Mouse (Mus musculus) cerebellum, adult 2 months (tissue): ENCODE measurements around the gene Dtnb. TPM values are rescaled to one million over a fixed set of nuclear protein-coding genes. Genes with fewer than 3 reads are reported as not detected.
A peak's percentile ranks its signal among the peaks of the same experiment; 100 is the strongest.

ENCODE experiments used
- DNase-seq, 2 experiments: peaks; one replicate each; pipeline ENCODE4 v3.0.0; 2021
- H3K27ac ChIP-seq: fragments of 200-500 bp; 2 replicates; pipeline ENCODE4 v1.5.1; 2012; ENCODE audit warnings: low read length, control low read depth, inconsistent platforms; ENCODE audit not compliant: insufficient read depth
- H3K27me3 ChIP-seq: fragments of 200-500 bp; 2 replicates; pipeline ENCODE4 v1.6.1; 2012; ENCODE audit warnings: inconsistent platforms, mild to moderate bottlenecking, low read length, moderate library complexity; ENCODE audit not compliant: control insufficient read depth, insufficient read depth
- H3K4me1 ChIP-seq: fragments of 200-500 bp; 2 replicates; pipeline ENCODE4 v1.6.1; 2011; ENCODE audit warnings: low read length; ENCODE audit not compliant: control insufficient read depth, insufficient read depth
- H3K4me3 ChIP-seq: fragments of 200-500 bp; replicated peaks from 2 replicates; pipeline ENCODE3; 2011; ENCODE audit warnings: mild to moderate bottlenecking, low read depth, low read length, control low read depth; ENCODE audit not compliant: insufficient read depth
- CTCF ChIP-seq: fragments of 200-500 bp; IDR thresholded peaks from 2 replicates; pipeline ENCODE4 v1.5.1; 2011; ENCODE audit warnings: low read depth, mild to moderate bottlenecking, control low read depth, low read length, moderate library complexity, borderline replicate concordance; ENCODE audit not compliant: insufficient read depth
- POLR2A ChIP-seq: fragments of 200-500 bp; IDR thresholded peaks from 2 replicates; pipeline ENCODE4 v1.6.1; 2011; ENCODE audit warnings: low read length, control low read depth, borderline replicate concordance; ENCODE audit not compliant: insufficient read depth
- WGBS: fragments of 180-500 bp; shearing (Covaris S2); methylation state at CpG from one replicate; pipeline ENCODE4 v1.1.7; 2018; 5-methylcytosine and 5-hydroxymethylcytosine counted together
- polyA plus RNA-seq: library from polyadenylated mRNA; depleted of rRNA; stranded (reverse); fragments of >200 nt; gene quantifications from 2 replicates; pipeline ENCODE4 v1.2.3, GENCODE M21; 2012

Gene Dtnb
- polyA plus RNA-seq, 1 experiment: 86.6 TPM

GRCm38 (mm10) chr12:3732623-3733265, 160.6 kb downstream of the Dtnb start:
- peak; percentile 37 to 66 for DNase-seq
- WGBS: 23% methylated on average over 11 of the region's 11 CpGs
- Histone ChIP-seq H3K27me3 (no peaks in the 10 kb centered on the region), H3K4me3 (no peak overlapping the region), H3K27ac (no peak overlapping the region; the same call in 1 of the 2 replicates), H3K4me1 (peaks cover 4% of the 10 kb centered on the region; the same call in 1 of the 2 replicates)
- no peak for TF ChIP-seq CTCF
- no peak for TF ChIP-seq POLR2A

GRCm38 (mm10) chr12:3733328-3733727, 161.1 kb downstream of the Dtnb start:
- no peak overlapping the region for H3K27ac ChIP-seq
- peaks cover 4% of the 10 kb centered on the region; the same call in 1 of the 2 replicates for H3K4me1 ChIP-seq
- DNase-seq: no peak
- no peak overlapping the region for H3K4me3 ChIP-seq
- TF ChIP-seq POLR2A (no peak), CTCF (no peak)
- H3K27me3 ChIP-seq: no peaks in the 10 kb centered on the region
- 85% methylated on average over 7 of the region's 7 CpGs for WGBS

GRCm38 (mm10) chr12:3737009-3737408, 164.8 kb downstream of the Dtnb start:
- Histone ChIP-seq H3K4me1 (peaks cover 4% of the 10 kb centered on the region; the same call in 1 of the 2 replicates), H3K27ac (no peak overlapping the region), H3K27me3 (no peaks in the 10 kb centered on the region), H3K4me3 (no peak overlapping the region)
- DNase-seq: no peak
- no peak for TF ChIP-seq POLR2A
- TF ChIP-seq CTCF: no peak
- 92% methylated on average over 7 of the region's 7 CpGs for whole genome bisulfite sequencing

GRCm38 (mm10) chr12:3738741-3739529, 166.8 kb downstream of the Dtnb start:
- no peak for TF ChIP-seq POLR2A
- no peak for TF ChIP-seq CTCF
- Histone ChIP-seq H3K27ac (no peak overlapping the region), H3K4me3 (no peak overlapping the region), H3K27me3 (no peaks in the 10 kb centered on the region), H3K4me1 (no peaks in the 10 kb centered on the region)
- DNase-seq: no peak
- WGBS: 41% methylated on average over 7 of the region's 7 CpGs

GRCm38 (mm10) chr12:3739749-3740704, 167.8 kb downstream of the Dtnb start:
- H3K4me3 ChIP-seq: no peak overlapping the region
- 85% methylated on average over 18 of the region's 18 CpGs for WGBS
- TF ChIP-seq POLR2A (no peak), CTCF (no peak)
- no peaks in the 10 kb centered on the region for H3K4me1 ChIP-seq
- H3K27me3 ChIP-seq: no peaks in the 10 kb centered on the region
- H3K27ac ChIP-seq: no peak overlapping the region
- DNase-seq: no peak

GRCm38 (mm10) chr12:3740705-3741081, 168.5 kb downstream of the Dtnb start:
- Histone ChIP-seq H3K4me1 (no peaks in the 10 kb centered on the region), H3K27me3 (no peaks in the 10 kb centered on the region), H3K4me3 (no peak overlapping the region), H3K27ac (no peak overlapping the region)
- 85% methylated on average over 3 of the region's 3 CpGs for WGBS
- TF ChIP-seq POLR2A (no peak), CTCF (no peak)
- no peak for DNase-seq

- WGBS: 84% methylated on average over 7 of the region's 7 CpGs
- DNase-seq: no peak
- no peaks in the 10 kb centered on the region for H3K27me3 ChIP-seq
- H3K4me3 ChIP-seq: no peak overlapping the region
- H3K4me1 ChIP-seq: no peaks in the 10 kb centered on the region; the same call in 1 of the 2 replicates
- TF ChIP-seq POLR2A (no peak), CTCF (no peak)
- no peak overlapping the region for H3K27ac ChIP-seq
Observed at GRCm38 (mm10) chr12:3745432-3746105, 173.4 kb downstream of the Dtnb start.
